Mouse (Mus musculus) heart, embryonic 13.5 days (tissue): ENCODE results near the gene Dennd2d. TPM values are rescaled to one million over a fixed set of nuclear protein-coding genes. Genes with fewer than 3 reads are reported as not detected.
A peak's percentile ranks its signal among the peaks of the same experiment; 100 is the strongest.

ENCODE experiments used
- ATAC-seq: fragments of 200-750 bp; cut with Nextera tagmentation; 2 replicates; pipeline ENCODE4 v1.8.0; 2017; ENCODE audit warnings: moderate TSS enrichment; ENCODE audit not compliant: insufficient number of reproducible peaks, low FRiP score, low TSS enrichment; ENCODE audit errors: extremely low read depth
- H3K27ac ChIP-seq: fragments of 300-500 bp; sonication (generic); replicated peaks from 2 replicates; pipeline ENCODE4 v1.5.1; 2015; ENCODE audit warnings: moderate library complexity, mild to moderate bottlenecking, inconsistent platforms
- H3K27me3 ChIP-seq: fragments of 300-500 bp; sonication (generic); replicated peaks from 2 replicates; pipeline ENCODE4 v1.6.1; 2015; ENCODE audit warnings: mild to moderate bottlenecking, inconsistent platforms
- H3K36me3 ChIP-seq: fragments of 300-500 bp; sonication (generic); 2 replicates; pipeline ENCODE4 v1.6.1; 2015; ENCODE audit warnings: mild to moderate bottlenecking, inconsistent platforms
- H3K4me1 ChIP-seq: fragments of 300-500 bp; sonication (generic); 2 replicates; pipeline ENCODE4 v1.6.1; 2015; ENCODE audit warnings: inconsistent platforms
- H3K4me2 ChIP-seq: fragments of 300-500 bp; sonication (generic); 2 replicates; pipeline ENCODE4 v1.6.1; 2015; ENCODE audit warnings: inconsistent platforms, mild to moderate bottlenecking, moderate library complexity
- H3K4me3 ChIP-seq: fragments of 300-500 bp; sonication (generic); 2 replicates; pipeline ENCODE4 v1.5.1; 2015; ENCODE audit warnings: moderate library complexity, mild to moderate bottlenecking, inconsistent platforms
- H3K9ac ChIP-seq: fragments of 300-500 bp; sonication (generic); 2 replicates; pipeline ENCODE4 v1.6.1; 2015; ENCODE audit warnings: inconsistent platforms, mild to moderate bottlenecking, moderate library complexity
- H3K9me3 ChIP-seq: fragments of 300-500 bp; sonication (generic); 2 replicates; pipeline ENCODE4 v1.6.1; 2016; ENCODE audit warnings: inconsistent platforms
- WGBS: fragments of 180-500 bp; shearing (Covaris S2); methylation state at CpG from one replicate; pipeline ENCODE4 v1.1.7; 2015; ENCODE audit warnings: mixed read lengths; 5-methylcytosine and 5-hydroxymethylcytosine counted together
- polyA plus RNA-seq: library from polyadenylated mRNA; unstranded; fragments of >200 nt; fragmentation: Nextera tagmentation; extraction: Ambion mirVana; gene quantifications from 2 replicates; pipeline ENCODE4 v1.2.1, GENCODE M21; 2015

Gene Dennd2d
- polyA plus RNA-seq, 1 experiment from 2014 or later, result 1.9 TPM

GRCm38 (mm10) chr3:106496996-106497395 is 14.8 kb downstream of the Dennd2d start:
- WGBS, result 65% methylated on average over 3 of the region's 3 CpGs
- Histone ChIP-seq H3K9me3 (no peaks in the 10 kb centered on the region), H3K4me2 (no peak overlapping the region), H3K36me3 (peaks cover 20% of the 10 kb centered on the region), H3K27me3 (no peaks in the 10 kb centered on the region), H3K9ac (no peak overlapping the region), H3K27ac (no peak overlapping the region), H3K4me3 (no peak overlapping the region), H3K4me1 (peaks cover 53% of the 10 kb centered on the region)
- ATAC-seq, result no peak

DNA sequence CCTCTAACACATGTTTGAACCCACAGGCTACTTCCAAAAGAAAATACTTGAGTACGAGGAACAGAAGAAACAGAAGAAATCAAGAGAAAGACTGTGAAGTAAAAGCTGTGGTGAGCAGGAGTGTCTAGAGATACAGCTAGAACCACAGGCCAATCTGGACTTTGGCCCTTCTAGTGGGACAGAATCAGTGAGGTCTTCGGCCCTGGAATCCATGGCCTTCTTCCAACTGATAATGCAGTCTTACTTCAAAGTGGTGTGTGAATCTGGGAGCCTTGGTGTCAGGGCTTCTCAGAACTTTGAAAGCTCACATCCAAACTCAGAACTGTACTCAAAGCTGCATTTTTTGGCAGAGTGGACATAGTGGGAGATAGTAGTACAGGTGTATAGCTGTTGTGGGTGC is 18.3 kb downstream of the Dennd2d start:
- no peaks in the 10 kb centered on the region for H3K9me3 ChIP-seq
- 55% methylated on average over 2 of the region's 2 CpGs for WGBS
- peaks cover 25% of the 10 kb centered on the region for H3K4me1 ChIP-seq
- no peaks in the 10 kb centered on the region for H3K27me3 ChIP-seq
- peaks cover 51% of the 10 kb centered on the region for H3K36me3 ChIP-seq
- no peak overlapping the region for H3K4me2 ChIP-seq
- no peak overlapping the region for H3K4me3 ChIP-seq
- no peak overlapping the region for H3K9ac ChIP-seq
- no peak for ATAC-seq
- no peak overlapping the region for H3K27ac ChIP-seq

GRCm38 (mm10) chr3:106502892-106503291 is 20.7 kb downstream of the Dennd2d start:
- Histone ChIP-seq H3K9me3 (no peaks in the 10 kb centered on the region), H3K36me3 (peaks cover 53% of the 10 kb centered on the region), H3K4me1 (0 out of 2 replicates have a peak, but pooled peaks cover 7% of the 10 kb centered on the region), H3K27ac (no peak overlapping the region), H3K4me3 (no peak overlapping the region), H3K27me3 (no peaks in the 10 kb centered on the region), H3K4me2 (no peak overlapping the region), H3K9ac (no peak overlapping the region)
- ATAC-seq, result no peak
- WGBS, result 81% methylated on average over 2 of the region's 2 CpGs

DNA sequence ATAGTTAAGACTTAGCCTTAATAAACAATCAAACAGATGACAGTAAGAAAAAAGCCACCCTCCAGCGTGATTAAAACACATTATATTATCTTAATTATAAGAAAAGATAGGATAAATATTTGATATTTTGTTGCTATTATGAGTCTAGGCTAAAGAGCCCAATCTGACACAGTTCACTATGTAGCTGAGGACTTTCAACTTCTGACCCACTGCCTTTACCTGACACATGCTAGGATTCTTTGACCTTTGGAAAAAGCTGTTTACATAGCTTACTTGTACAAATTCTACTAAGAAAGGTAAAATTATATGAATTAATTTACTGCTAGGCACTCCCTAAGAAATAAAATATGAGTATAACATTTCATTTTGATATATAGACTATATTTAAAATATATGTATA is 28.5 kb downstream of the Dennd2d start:
- Histone ChIP-seq H3K9me3 (no peaks in the 10 kb centered on the region), H3K4me1 (no peaks in the 10 kb centered on the region), H3K9ac (no peak overlapping the region), H3K27ac (no peak overlapping the region), H3K36me3 (peaks cover 15% of the 10 kb centered on the region), H3K4me2 (no peak overlapping the region), H3K4me3 (no peak overlapping the region), H3K27me3 (no peaks in the 10 kb centered on the region)
- WGBS, result 75% methylated on average over 1 of the region's 1 CpGs
- no peak for ATAC-seq

- H3K9me3 ChIP-seq, result no peaks in the 10 kb centered on the region
- H3K4me3 ChIP-seq, result no peak overlapping the region
- H3K4me2 ChIP-seq, result no peak overlapping the region
- H3K27ac ChIP-seq, result no peak overlapping the region
- H3K27me3 ChIP-seq, result no peaks in the 10 kb centered on the region
- 76% methylated on average over 6 of the region's 6 CpGs for WGBS
- no peaks in the 10 kb centered on the region for H3K4me1 ChIP-seq
- H3K36me3 ChIP-seq, result peaks cover 12% of the 10 kb centered on the region
- no peak overlapping the region for H3K9ac ChIP-seq
- no peak for ATAC-seq
Measured at GRCm38 (mm10) chr3:106515016-106515415, 32.8 kb downstream of the Dennd2d start.

- Histone ChIP-seq H3K9ac (no peak overlapping the region), H3K4me3 (no peak overlapping the region), H3K27me3 (no peaks in the 10 kb centered on the region), H3K27ac (no peak overlapping the region), H3K9me3 (no peaks in the 10 kb centered on the region), H3K4me2 (no peak overlapping the region), H3K36me3 (peaks cover 16% of the 10 kb centered on the region), H3K4me1 (no peaks in the 10 kb centered on the region)
- no peak for ATAC-seq
- 82% methylated on average over 1 of the region's 1 CpGs for WGBS
Measured at GRCm38 (mm10) chr3:106522730-106523129, 40.5 kb downstream of the Dennd2d start.

- no peaks in the 10 kb centered on the region for H3K4me1 ChIP-seq
- no peak for ATAC-seq
- WGBS, result 91% methylated on average over 2 of the region's 2 CpGs
- no peak overlapping the region for H3K27ac ChIP-seq
- H3K9ac ChIP-seq, result no peak overlapping the region
- no peak overlapping the region for H3K4me2 ChIP-seq
- H3K27me3 ChIP-seq, result no peaks in the 10 kb centered on the region
- peaks cover 17% of the 10 kb centered on the region; the same call in 1 of the 2 replicates for H3K36me3 ChIP-seq
- no peaks in the 10 kb centered on the region for H3K9me3 ChIP-seq
- no peak overlapping the region for H3K4me3 ChIP-seq
Measured at GRCm38 (mm10) chr3:106526411-106526810, 44.2 kb downstream of the Dennd2d start.

DNA sequence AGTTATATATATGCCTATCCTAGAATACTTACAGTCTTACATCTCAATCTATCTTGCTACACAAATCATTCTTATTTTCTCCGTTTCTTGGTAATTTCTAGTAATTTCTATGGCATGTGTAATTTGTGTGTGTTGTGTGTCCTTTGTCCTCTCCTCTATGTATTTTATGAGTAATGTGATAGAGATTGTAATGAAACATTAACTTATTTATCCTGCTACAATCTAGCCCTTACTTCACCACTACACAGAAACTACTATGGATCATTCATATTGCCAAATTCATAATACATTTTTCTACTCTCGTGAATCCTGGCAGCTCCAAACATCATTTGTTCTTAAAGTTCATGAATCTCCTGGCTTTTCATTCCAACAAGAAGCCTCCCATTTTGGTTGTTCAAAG is 45.8 kb downstream of the Dennd2d start:
- H3K27ac ChIP-seq, result no peak overlapping the region
- no peaks in the 10 kb centered on the region for H3K4me1 ChIP-seq
- H3K4me2 ChIP-seq, result no peak overlapping the region
- no peak overlapping the region for H3K9ac ChIP-seq
- 81% methylated on average over 2 of the region's 2 CpGs for WGBS
- no peaks in the 10 kb centered on the region for H3K9me3 ChIP-seq
- H3K27me3 ChIP-seq, result no peaks in the 10 kb centered on the region
- H3K4me3 ChIP-seq, result no peak overlapping the region
- peaks cover 24% of the 10 kb centered on the region for H3K36me3 ChIP-seq
- ATAC-seq, result no peak

DNA sequence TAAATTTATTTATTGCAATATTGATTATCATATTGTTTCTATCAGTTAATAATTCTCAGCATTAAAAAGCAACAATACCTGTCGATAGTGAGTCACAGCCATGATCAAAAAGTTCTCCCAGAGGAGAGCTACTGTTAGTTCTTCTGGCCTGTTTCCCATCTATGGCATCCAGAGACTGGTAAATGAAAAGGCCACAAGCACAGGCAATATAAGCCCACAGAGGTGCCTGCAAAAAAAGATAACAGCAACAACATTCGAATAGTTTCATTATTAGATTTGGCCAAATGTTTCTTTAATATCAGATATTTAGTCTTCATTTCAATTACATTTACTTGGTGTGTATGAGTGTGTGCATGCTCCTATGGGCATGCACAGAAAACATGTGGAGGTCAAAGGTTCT is 51.1 kb downstream of the Dennd2d start:
- H3K4me1 ChIP-seq, result no peaks in the 10 kb centered on the region
- no peak overlapping the region for H3K9ac ChIP-seq
- no peaks in the 10 kb centered on the region for H3K9me3 ChIP-seq
- 81% methylated on average over 2 of the region's 2 CpGs for WGBS
- no peak for ATAC-seq
- H3K4me3 ChIP-seq, result no peak overlapping the region
- H3K36me3 ChIP-seq, result peaks cover 41% of the 10 kb centered on the region
- no peak overlapping the region for H3K27ac ChIP-seq
- H3K27me3 ChIP-seq, result no peaks in the 10 kb centered on the region
- no peak overlapping the region for H3K4me2 ChIP-seq

DNA sequence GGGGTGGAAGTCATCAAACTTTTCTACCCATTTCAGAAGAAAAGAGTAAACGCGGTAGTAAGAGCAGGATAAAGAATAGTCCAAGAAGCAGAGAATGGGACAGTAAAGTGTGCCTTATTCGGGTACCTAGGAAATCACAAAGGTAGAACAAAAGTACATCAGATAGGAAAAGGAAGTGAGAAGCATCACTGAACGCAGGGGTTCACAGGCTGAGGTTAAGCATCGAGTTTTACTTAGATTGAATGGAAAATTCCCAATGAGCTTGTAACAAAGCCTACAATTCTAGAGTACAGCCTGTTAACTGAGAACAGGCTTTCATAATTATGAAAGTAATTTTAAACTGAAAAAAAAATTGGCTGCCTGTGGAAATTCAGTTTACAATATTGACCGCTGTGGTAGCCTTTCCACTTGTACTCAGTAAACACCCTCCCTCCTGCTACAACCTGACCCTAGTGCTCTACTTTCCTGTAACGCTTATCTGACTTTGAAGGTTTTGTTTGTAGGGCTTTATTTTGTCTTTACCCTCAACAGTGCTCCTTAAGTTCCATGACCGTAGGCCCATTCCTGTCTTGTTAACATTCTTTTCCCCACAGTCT is 62.6 kb downstream of the Dennd2d start:
- Histone ChIP-seq H3K36me3 (no peaks in the 10 kb centered on the region), H3K4me2 (no peak overlapping the region), H3K4me1 (peaks cover 25% of the 10 kb centered on the region), H3K4me3 (no peak overlapping the region), H3K9me3 (no peaks in the 10 kb centered on the region), H3K9ac (no peak overlapping the region), H3K27me3 (no peaks in the 10 kb centered on the region), H3K27ac (no peak overlapping the region)
- WGBS, result 85% methylated on average over 8 of the region's 8 CpGs
- ATAC-seq, result no peak

GRCm38 (mm10) chr3:106547171-106547923 is 65.1 kb downstream of the Dennd2d start, which contains the start of the genes Dram2 and Cept1:
Gene Dram2 (plus strand): TSS chr3:106547798.
Gene Cept1 (minus strand): TSS chr3:106547802.
- Histone ChIP-seq H3K27ac (peak within 1 kb of the TSS; percentile 99), H3K27me3 (no peaks in the 10 kb centered on the region), H3K9ac (peak within 1 kb of the TSS; percentile 95), H3K4me3 (peak within 1 kb of the TSS; percentile 92), H3K4me1 (peaks cover 35% of the 10 kb centered on the region), H3K36me3 (peaks cover 10% of the 10 kb centered on the region), H3K9me3 (no peaks in the 10 kb centered on the region), H3K4me2 (peak within 1 kb of the TSS; percentile 82)
- peak; percentile 90 for ATAC-seq
- WGBS, result under 1% methylated on average over 61 of the region's 63 CpGs
